Mouse (Mus musculus) olfactory bulb, adult 2 months (tissue): ENCODE data around the gene Atp8a2. TPM values are rescaled to one million over a fixed set of nuclear protein-coding genes. Genes with fewer than 3 reads are reported as not detected.
"Not testable (repeated sequence)": the region's sequence is repeated elsewhere in the genome, so short reads cannot be mapped to it uniquely, and the experiment has no call there.

Experiments
- H3K27ac ChIP-seq: fragments of 200-500 bp; 2 replicates; pipeline ENCODE4 v1.5.1; 2012; ENCODE audit warnings: low read depth, low read length; ENCODE audit not compliant: insufficient read depth
- H3K4me1 ChIP-seq: fragments of 200-500 bp; 2 replicates; pipeline ENCODE4 v1.6.1; 2012; ENCODE audit warnings: low read length; ENCODE audit not compliant: control insufficient read depth, insufficient read depth
- H3K4me3 ChIP-seq: fragments of 200-500 bp; 2 replicates; pipeline ENCODE4 v1.5.1; 2012; ENCODE audit warnings: mild to moderate bottlenecking, low read depth, low read length, moderate library complexity; ENCODE audit not compliant: insufficient read depth
- CTCF ChIP-seq: fragments of 200-500 bp; IDR thresholded peaks from 2 replicates; pipeline ENCODE4 v1.5.1; 2012; ENCODE audit warnings: low read depth, mild to moderate bottlenecking, low read length, moderate library complexity; ENCODE audit not compliant: insufficient read depth
- POLR2A ChIP-seq: fragments of 200-500 bp; IDR thresholded peaks from 2 replicates; pipeline ENCODE4 v1.6.1; 2012; ENCODE audit warnings: mild to moderate bottlenecking, low read depth, low read length, moderate library complexity; ENCODE audit not compliant: insufficient read depth
- WGBS: fragments of 180-500 bp; shearing (Covaris S2); methylation state at CpG from one replicate; pipeline ENCODE4 v1.1.7; 2018; 5-methylcytosine and 5-hydroxymethylcytosine counted together
- polyA plus RNA-seq: library from polyadenylated mRNA; stranded (reverse); fragments of >200 nt; gene quantifications from 2 replicates; pipeline ENCODE4 v1.2.4, GENCODE M21; 2012; ENCODE audit warnings: low replicate concordance; ENCODE audit not compliant: missing spikeins, insufficient read depth, insufficient read length

Atp8a2 gene
- polyA plus RNA-seq, 1 experiment, result not detected

- WGBS, result 71% methylated on average over 10 of the region's 10 CpGs
- no peaks in the 10 kb centered on the region for H3K4me1 ChIP-seq
- no peak overlapping the region for H3K4me3 ChIP-seq
- TF ChIP-seq CTCF (no peak), POLR2A (no peak)
- no peak overlapping the region for H3K27ac ChIP-seq
Observed at GRCm38 (mm10) chr14:59836876-59837543, 360.0 kb downstream of the Atp8a2 start.

- Histone ChIP-seq H3K27ac (no peak overlapping the region), H3K4me3 (no peak overlapping the region), H3K4me1 (no peaks in the 10 kb centered on the region)
- 90% methylated on average over 5 of the region's 5 CpGs for WGBS
- TF ChIP-seq POLR2A (no peak), CTCF (no peak)
Observed at GRCm38 (mm10) chr14:59829580-59829979, 367.4 kb downstream of the Atp8a2 start.

GRCm38 (mm10) chr14:59827409-59827808, 369.6 kb downstream of the Atp8a2 start:
- Histone ChIP-seq H3K27ac (no peak overlapping the region), H3K4me3 (no peak overlapping the region), H3K4me1 (no peaks in the 10 kb centered on the region)
- 83% methylated on average over 5 of the region's 5 CpGs for WGBS
- TF ChIP-seq POLR2A (no peak), CTCF (no peak)

- WGBS, result 74% methylated on average over 3 of the region's 3 CpGs
- Histone ChIP-seq H3K4me1 (no peaks in the 10 kb centered on the region), H3K27ac (no peak overlapping the region), H3K4me3 (no peak overlapping the region)
- TF ChIP-seq POLR2A (no peak), CTCF (no peak)
Observed at GRCm38 (mm10) chr14:59820115-59820419, 376.9 kb downstream of the Atp8a2 start.

GRCm38 (mm10) chr14:59819215-59820114, 377.5 kb downstream of the Atp8a2 start:
- no peak overlapping the region for H3K4me3 ChIP-seq
- no peaks in the 10 kb centered on the region for H3K4me1 ChIP-seq
- WGBS, result 44% methylated on average over 5 of the region's 5 CpGs
- TF ChIP-seq CTCF, result no peak
- H3K27ac ChIP-seq, result no peak overlapping the region

- not testable (repeated sequence) for H3K27ac ChIP-seq, H3K4me1 ChIP-seq, H3K4me3 ChIP-seq
- 91% methylated on average over 2 of the region's 2 CpGs for WGBS
Observed at GRCm38 (mm10) chr14:59810316-59810715, 386.7 kb downstream of the Atp8a2 start.

GRCm38 (mm10) chr14:59809790-59810189, 387.2 kb downstream of the Atp8a2 start:
- H3K27ac ChIP-seq, result no peak overlapping the region
- H3K4me1 ChIP-seq, result peaks cover 2% of the 10 kb centered on the region; the same call in 1 of the 2 replicates
- no peak overlapping the region for H3K4me3 ChIP-seq
- TF ChIP-seq CTCF (no peak), POLR2A (no peak)
- 83% methylated on average over 4 of the region's 4 CpGs for WGBS

GRCm38 (mm10) chr14:59807528-59808300, 389.3 kb downstream of the Atp8a2 start:
- Histone ChIP-seq H3K27ac (no peak overlapping the region), H3K4me3 (no peak overlapping the region), H3K4me1 (peaks cover 2% of the 10 kb centered on the region; the same call in 1 of the 2 replicates)
- TF ChIP-seq CTCF (no peak), POLR2A (no peak)
- WGBS, result 88% methylated on average over 7 of the region's 7 CpGs

- TF ChIP-seq POLR2A, result no peak
- TF ChIP-seq CTCF, result no peak
- Histone ChIP-seq H3K4me1 (peaks cover 2% of the 10 kb centered on the region; the same call in 1 of the 2 replicates), H3K4me3 (no peak overlapping the region), H3K27ac (no peak overlapping the region)
- 45% methylated on average over 4 of the region's 4 CpGs for whole genome bisulfite sequencing
Observed at GRCm38 (mm10) chr14:59806910-59807309, 390.1 kb downstream of the Atp8a2 start.
